Comparison of ENCODE assay signal across 8 mouse cellular contexts in genomic region chr8:119380619-119381018, GRCm38 (mm10). TPM values are rescaled to one million over a fixed set of nuclear protein-coding genes. Genes with fewer than 3 reads are reported as not detected.
A peak's percentile ranks its signal among the peaks of the same experiment; 100 is the strongest.
DNase-seq lines count a peak whose midpoint lies in the region; ATAC-seq and TF ChIP-seq lines count a peak whose summit lies in the region.

No protein-coding gene starts in this region.

- TF ChIP-seq POLR2A in heart, adult 2 months (IDR thresholded peaks at IDR 0.05; ENCODE audit: insufficient read depth, low read depth, low read length) = no peak

- no peak overlapping the region for H3K4me3 ChIP-seq in heart, adult 2 months

- intact Hi-C loops in heart, adult 2 months (cut with DNase I) = loop anchor here (5.0 kb wide), 1 partner anchor 308 kb away; no protein-coding TSS in a partner anchor
- intact Hi-C loops in left cerebral cortex, postnatal 25 days (cut with DNase I) = loop anchor here (5.0 to 10.0 kb wide), 3 partner anchors 68 to 1746 kb away; no protein-coding TSS in a partner anchor

- no peak for TF ChIP-seq EP300 in heart, adult 2 months (IDR thresholded peaks at IDR 0.05; ENCODE audit: insufficient read depth, low read depth, low read length)

- no peaks in the 10 kb centered on the region for H3K79me2 ChIP-seq in heart, adult 2 months (replicated peaks; ENCODE audit: control insufficient read depth, insufficient read depth, low read length)

- H3K9ac ChIP-seq in heart, adult 2 months (ENCODE audit: low read depth, low read length) = no peak overlapping the region

- H3K27me3 ChIP-seq in heart, adult 2 months (ENCODE audit: control insufficient read depth, insufficient read depth, low read length) = no peaks in the 10 kb centered on the region
- no peaks in the 10 kb centered on the region for H3K27me3 ChIP-seq in splenic B cell, adult 2 months (ENCODE audit: control insufficient read depth, insufficient read depth, low read length, poor library complexity, severe bottlenecking)

- no peak for DNase-seq in heart, adult 2 months
- no peak for DNase-seq in heart, postnatal 4 days
- DNase-seq in B cell, adult 2 months = peak; percentile 58 to 64
- peak; percentile 32 for DNase-seq in T-cell, adult 2 months (ENCODE audit: low spot score)
- peak; percentile 82 for DNase-seq in splenic B cell, adult 2 months (ENCODE audit: low read depth, low spot score)
- no peak for DNase-seq in ovary, postnatal 10 days (ENCODE audit: low spot score)
- DNase-seq in left cerebral cortex, postnatal 25 days (ENCODE audit: low spot score in 2 of 2) = no peak

- H3K4me1 ChIP-seq in heart, adult 2 months (ENCODE audit: control insufficient read depth, insufficient read depth, low read length) = no peaks in the 10 kb centered on the region

- peak; percentile 63 to 80 for ATAC-seq in hematopoietic stem cell, adult 5-6 weeks (replicated peaks in 1 of 2; ENCODE audit: insufficient read depth in 1 of 2, low FRiP score in 2 of 2, low TSS enrichment in 1 of 2, low read depth in 1 of 2, poor library complexity in 2 of 2, severe bottlenecking in 2 of 2)

- TF ChIP-seq CTCF in heart, adult 2 months (IDR thresholded peaks at IDR 0.05) = peak; percentile 76

- H3K36me3 ChIP-seq in heart, adult 2 months (ENCODE audit: control insufficient read depth, insufficient read depth, low read length) = no peaks in the 10 kb centered on the region
- H3K36me3 ChIP-seq in splenic B cell, adult 2 months (ENCODE audit: control insufficient read depth, insufficient read depth, low read length, poor library complexity, severe bottlenecking) = no peaks in the 10 kb centered on the region

- H3K27ac ChIP-seq in heart, adult 2 months = no peak overlapping the region

- WGBS in heart, adult 2 months = 27% methylated on average over 4 of the region's 4 CpGs

RNA-seq across cellular contexts. Expression of gene Mlycd, which starts 14.1 kb away (rescaled TPM):
- 100 to 1,000 TPM; 110 to 118 TPM for total RNA-seq in heart, adult 2 months (2021)
- polyA plus RNA-seq in heart, adult 2 months (2012; rRNA removed) = 83.8 and 99.1 TPM in 2 replicates
- total RNA-seq in heart, postnatal 4 days (2021) = 10 to 100 TPM; 70.4 to 72.5 TPM
- total RNA-seq in hematopoietic stem cell, adult 5-6 weeks (2017) = 4.1 and 10.1 TPM in 2 replicates
- 10 to 100 TPM; 28.6 to 30.3 TPM for total RNA-seq in left cerebral cortex, postnatal 25 days (2021)

RNA-seq across cellular contexts. Expression of gene Hsbp1, which starts 36.3 kb away (rescaled TPM):
- 100 to 1,000 TPM; 148 to 159 TPM for total RNA-seq in heart, adult 2 months (2021)
- polyA plus RNA-seq in heart, adult 2 months (2012; rRNA removed) = 132 and 216 TPM in 2 replicates
- 100 to 1,000 TPM; 180 to 183 TPM for total RNA-seq in heart, postnatal 4 days (2021)
- total RNA-seq in hematopoietic stem cell, adult 5-6 weeks (2017) = 99.6 and 101 TPM in 2 replicates
- 100 to 1,000 TPM; 402 to 432 TPM for total RNA-seq in left cerebral cortex, postnatal 25 days (2021)

RNA-seq across cellular contexts. Expression of gene Osgin1, which starts 53.3 kb away (rescaled TPM):
- total RNA-seq in heart, adult 2 months (2021) = 1 to 10 TPM; 3.9 to 5.5 TPM
- 7.2 and 7.8 TPM in 2 replicates for polyA plus RNA-seq in heart, adult 2 months (2012; rRNA removed)
- 1 to 10 TPM in 1 of 2 experiments, under 1 TPM in 1; 0.55 to 1.5 TPM for total RNA-seq in heart, postnatal 4 days (2021)
- 7.1 and 8.5 TPM in 2 replicates for total RNA-seq in hematopoietic stem cell, adult 5-6 weeks (2017)
- total RNA-seq in left cerebral cortex, postnatal 25 days (2021) = 1 to 10 TPM in 1 of 2 experiments, under 1 TPM in 1; 0.55 to 1.0 TPM

Comparison
In these comparisons a context has a peak if more than half of its experiments do, and no peak if none do; other contexts are left out.
1. DNase-seq: peak in B cell, adult 2 months (2 of 2), T-cell, adult 2 months (single experiment) and splenic B cell, adult 2 months (single experiment); none in heart, adult 2 months (0 of 2), heart, postnatal 4 days (single experiment), ovary, postnatal 10 days (single experiment) and left cerebral cortex, postnatal 25 days (0 of 2).